Mouse (Mus musculus): ENCODE results near the gene Cyyr1. TPM values are rescaled to one million over a fixed set of nuclear protein-coding genes. Genes with fewer than 3 reads are reported as not detected.

Gene Cyyr1
- polyA plus RNA-seq, 1 experiment from 2014 or later: 5.6 TPM

DNA sequence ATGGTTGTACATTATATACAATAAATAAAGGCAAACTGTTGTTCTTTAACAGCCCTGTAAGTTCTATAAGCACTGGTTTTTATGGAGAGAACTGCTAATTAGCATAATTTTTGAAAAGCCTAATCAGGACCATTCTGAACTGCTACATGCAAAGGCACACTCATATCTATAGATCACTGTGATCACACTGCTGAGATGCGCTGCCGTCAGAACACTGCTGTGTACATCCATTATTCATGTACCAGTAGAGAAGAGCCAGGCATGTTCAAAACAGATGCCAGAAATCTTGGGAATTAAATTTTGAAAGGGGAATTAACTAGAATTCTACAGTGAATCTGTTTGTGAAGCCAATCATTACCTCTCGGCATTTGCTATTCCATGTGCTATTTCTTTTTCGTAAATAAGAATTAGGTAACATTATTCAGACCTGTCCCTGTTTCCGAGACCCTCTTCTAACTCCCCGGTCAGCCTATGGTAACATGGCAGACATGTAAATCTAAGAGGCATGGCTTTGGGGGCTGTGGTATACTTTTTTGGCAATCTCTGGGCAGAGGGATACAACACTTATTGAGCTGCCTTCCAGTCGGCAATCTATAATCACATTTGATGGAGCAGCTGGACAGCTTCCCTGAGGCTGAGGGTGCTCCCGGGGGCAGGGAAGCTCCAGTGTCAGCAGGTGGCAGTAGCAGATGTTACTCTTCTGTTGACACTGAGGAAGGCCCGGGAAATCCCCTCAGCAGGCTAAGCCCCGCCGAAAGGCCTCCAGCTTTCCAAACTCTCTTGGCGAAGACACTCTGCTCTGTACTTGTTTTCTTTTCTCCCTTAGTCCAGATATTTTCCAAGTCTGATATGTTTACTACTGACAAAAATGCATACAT is 25.2 kb downstream of the Cyyr1 start:
- Histone ChIP-seq H3K9me3 (replicated peaks; ENCODE audit: low read length) (no peaks in the 10 kb centered on the region), H3K27ac (no peak overlapping the region), H3K4me1 (replicated peaks; ENCODE audit: insufficient read depth, low read length) (no peaks in the 10 kb centered on the region), H3K27me3 (ENCODE audit: insufficient read depth, low read length) (no peaks in the 10 kb centered on the region), H3K9ac (ENCODE audit: low read depth, low read length) (no peak overlapping the region), H3K4me2 (ENCODE audit: low read length) (no peak overlapping the region), H3K36me3 (ENCODE audit: insufficient read depth, low read length) (no peaks in the 10 kb centered on the region), H3K4me3 (replicated peaks; ENCODE audit: low read depth, low read length) (no peak overlapping the region)
- no peak for TF ChIP-seq CTCF (IDR thresholded peaks at IDR 0.05; ENCODE audit: low read depth)
- DNase-seq (ENCODE audit: low spot score): no peak
- ATAC-seq (replicated peaks; ENCODE audit: low FRiP score, low read depth): no peak
- WGBS: 52% methylated on average over 12 of the region's 12 CpGs

GRCm38 (mm10) chr16:85524589-85524988 is 28.6 kb downstream of the Cyyr1 start:
- Histone ChIP-seq H3K4me2 (ENCODE audit: low read length) (no peak overlapping the region), H3K9ac (ENCODE audit: low read depth, low read length) (no peak overlapping the region), H3K36me3 (ENCODE audit: insufficient read depth, low read length) (no peaks in the 10 kb centered on the region), H3K27ac (no peak overlapping the region), H3K4me1 (replicated peaks; ENCODE audit: insufficient read depth, low read length) (no peaks in the 10 kb centered on the region), H3K4me3 (replicated peaks; ENCODE audit: low read depth, low read length) (no peak overlapping the region), H3K27me3 (ENCODE audit: insufficient read depth, low read length) (no peaks in the 10 kb centered on the region), H3K9me3 (replicated peaks; ENCODE audit: low read length) (no peaks in the 10 kb centered on the region)
- DNase-seq (ENCODE audit: low spot score): no peak
- 80% methylated on average over 8 of the region's 8 CpGs for WGBS
- no peak for TF ChIP-seq CTCF (IDR thresholded peaks at IDR 0.05; ENCODE audit: low read depth)
- ATAC-seq (replicated peaks; ENCODE audit: low FRiP score, low read depth): no peak

GRCm38 (mm10) chr16:85507264-85507663 is 45.9 kb downstream of the Cyyr1 start:
- Histone ChIP-seq H3K27ac (no peak overlapping the region), H3K9ac (ENCODE audit: low read depth, low read length) (no peak overlapping the region), H3K27me3 (ENCODE audit: insufficient read depth, low read length) (no peaks in the 10 kb centered on the region), H3K4me3 (replicated peaks; ENCODE audit: low read depth, low read length) (no peak overlapping the region), H3K9me3 (replicated peaks; ENCODE audit: low read length) (no peaks in the 10 kb centered on the region), H3K36me3 (ENCODE audit: insufficient read depth, low read length) (no peaks in the 10 kb centered on the region), H3K4me2 (ENCODE audit: low read length) (no peak overlapping the region), H3K4me1 (replicated peaks; ENCODE audit: insufficient read depth, low read length) (no peaks in the 10 kb centered on the region)
- no peak for DNase-seq (ENCODE audit: low spot score)
- no peak for ATAC-seq (replicated peaks; ENCODE audit: low FRiP score, low read depth)
- WGBS: 74% methylated on average over 6 of the region's 6 CpGs
- TF ChIP-seq CTCF (IDR thresholded peaks at IDR 0.05; ENCODE audit: low read depth): no peak

DNA sequence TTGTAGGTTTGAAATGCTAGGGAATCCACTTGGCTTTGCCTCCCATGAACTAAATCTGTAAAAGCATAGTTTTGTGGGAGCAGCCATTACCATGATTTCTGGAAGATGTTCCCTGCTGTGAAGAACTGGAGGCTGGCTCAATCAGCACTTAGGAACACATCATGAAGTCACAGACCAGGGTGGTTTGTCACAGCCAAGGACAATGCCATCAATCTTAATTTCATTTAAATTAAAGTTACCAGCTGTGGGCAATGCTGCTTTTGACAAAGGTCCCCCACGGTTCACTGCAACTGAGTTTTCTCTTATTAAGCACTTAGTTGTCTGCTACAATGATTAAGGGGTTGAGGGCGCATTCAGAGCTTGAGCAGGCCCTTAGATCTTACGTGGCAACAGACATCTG is 48.1 kb downstream of the Cyyr1 start:
- Histone ChIP-seq H3K27ac (no peak overlapping the region), H3K9ac (ENCODE audit: low read depth, low read length) (no peak overlapping the region), H3K4me2 (ENCODE audit: low read length) (no peak overlapping the region), H3K36me3 (ENCODE audit: insufficient read depth, low read length) (no peaks in the 10 kb centered on the region), H3K4me3 (replicated peaks; ENCODE audit: low read depth, low read length) (no peak overlapping the region), H3K4me1 (replicated peaks; ENCODE audit: insufficient read depth, low read length) (no peaks in the 10 kb centered on the region), H3K9me3 (replicated peaks; ENCODE audit: low read length) (no peaks in the 10 kb centered on the region), H3K27me3 (ENCODE audit: insufficient read depth, low read length) (no peaks in the 10 kb centered on the region)
- ATAC-seq (replicated peaks; ENCODE audit: low FRiP score, low read depth) (no peak), DNase-seq (ENCODE audit: low spot score) (no peak)
- TF ChIP-seq CTCF (IDR thresholded peaks at IDR 0.05; ENCODE audit: low read depth): no peak
- 34% methylated on average over 3 of the region's 3 CpGs for WGBS

DNA sequence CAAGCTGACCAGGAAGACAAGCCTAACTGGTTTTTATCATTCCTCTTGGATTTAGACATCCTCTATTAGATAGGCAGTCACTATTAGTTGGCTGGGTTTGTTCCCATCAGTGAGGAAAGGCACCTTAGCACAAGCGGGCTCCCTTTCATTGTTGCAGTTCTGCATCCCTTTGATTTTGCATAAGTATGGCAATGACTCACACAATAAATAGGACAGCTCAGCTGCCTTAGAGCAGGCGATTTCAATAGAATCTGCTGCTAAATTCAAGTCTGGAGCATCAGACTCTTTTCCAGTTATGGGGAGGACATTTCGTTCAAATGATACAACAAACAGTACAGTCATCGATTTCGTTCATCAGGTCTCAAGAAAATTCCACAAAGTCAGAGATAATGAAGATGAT is 49.8 kb downstream of the Cyyr1 start:
- DNase-seq (ENCODE audit: low spot score): no peak
- H3K9ac ChIP-seq (ENCODE audit: low read depth, low read length): no peak overlapping the region
- no peaks in the 10 kb centered on the region for H3K36me3 ChIP-seq (ENCODE audit: insufficient read depth, low read length)
- no peak for TF ChIP-seq CTCF (IDR thresholded peaks at IDR 0.05; ENCODE audit: low read depth)
- H3K27ac ChIP-seq: no peak overlapping the region
- no peaks in the 10 kb centered on the region for H3K9me3 ChIP-seq (replicated peaks; ENCODE audit: low read length)
- no peak overlapping the region for H3K4me3 ChIP-seq (replicated peaks; ENCODE audit: low read depth, low read length)
- no peak overlapping the region for H3K4me2 ChIP-seq (ENCODE audit: low read length)
- ATAC-seq (replicated peaks; ENCODE audit: low FRiP score, low read depth): no peak
- H3K4me1 ChIP-seq (replicated peaks; ENCODE audit: insufficient read depth, low read length): no peaks in the 10 kb centered on the region
- 85% methylated on average over 5 of the region's 5 CpGs for WGBS
- no peaks in the 10 kb centered on the region for H3K27me3 ChIP-seq (ENCODE audit: insufficient read depth, low read length)

DNA sequence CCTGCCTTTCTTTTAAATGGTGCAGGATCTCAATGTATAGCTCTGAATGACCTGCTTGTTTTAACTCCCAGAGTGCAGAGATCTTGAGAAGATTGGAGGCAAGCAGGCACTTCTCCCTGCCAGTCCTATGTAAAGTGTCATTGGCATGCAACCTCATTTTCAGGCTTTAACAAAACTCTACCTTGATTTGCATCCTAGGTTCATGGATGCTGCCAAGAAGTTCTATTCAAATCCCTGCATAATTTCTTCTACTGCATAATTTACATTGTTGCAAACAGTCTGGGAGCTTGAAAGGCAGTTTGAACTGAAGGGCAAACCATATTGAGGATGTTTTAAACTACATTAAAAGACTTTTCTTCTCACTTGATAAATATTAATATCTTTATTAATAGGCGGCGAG is 57.4 kb downstream of the Cyyr1 start:
- WGBS: 95% methylated on average over 2 of the region's 2 CpGs

More for the DNA sequence above, 57.4 kb downstream of the Cyyr1 start:
- Histone ChIP-seq H3K9me3 (replicated peaks; ENCODE audit: low read length) (no peaks in the 10 kb centered on the region), H3K4me3 (replicated peaks; ENCODE audit: low read depth, low read length) (no peak overlapping the region), H3K27me3 (ENCODE audit: insufficient read depth, low read length) (no peaks in the 10 kb centered on the region), H3K4me2 (ENCODE audit: low read length) (no peak overlapping the region), H3K27ac (no peak overlapping the region), H3K4me1 (replicated peaks; ENCODE audit: insufficient read depth, low read length) (no peaks in the 10 kb centered on the region), H3K36me3 (ENCODE audit: insufficient read depth, low read length) (no peaks in the 10 kb centered on the region), H3K9ac (ENCODE audit: low read depth, low read length) (no peak overlapping the region)
- no peak for DNase-seq (ENCODE audit: low spot score)
- TF ChIP-seq CTCF (IDR thresholded peaks at IDR 0.05; ENCODE audit: low read depth): no peak
- ATAC-seq (replicated peaks; ENCODE audit: low FRiP score, low read depth): no peak
